Mouse (Mus musculus) heart, postnatal 36 days (tissue): ENCODE data around the gene Pip5k1b. TPM values are rescaled to one million over a fixed set of nuclear protein-coding genes. Genes with fewer than 3 reads are reported as not detected.

Source experiments
- DNase-seq, 2 experiments: peaks; one replicate each; pipeline ENCODE4 v3.0.0; 2021 to 2022
- intact Hi-C: fragments of 180-260 bp; cut with DNase I; formaldehyde crosslinking; loops from one replicate; pipeline ENCODE4 v1.15.1; 2025
- total RNA-seq, 2 experiments: library from RNA; stranded (reverse); gene quantifications; 2 replicates each; pipeline ENCODE4 v1.2.3; 2021

The Pip5k1b gene
- total RNA-seq, 2 experiments from 2014 or later, result 22.1 to 27.5 TPM

DNA sequence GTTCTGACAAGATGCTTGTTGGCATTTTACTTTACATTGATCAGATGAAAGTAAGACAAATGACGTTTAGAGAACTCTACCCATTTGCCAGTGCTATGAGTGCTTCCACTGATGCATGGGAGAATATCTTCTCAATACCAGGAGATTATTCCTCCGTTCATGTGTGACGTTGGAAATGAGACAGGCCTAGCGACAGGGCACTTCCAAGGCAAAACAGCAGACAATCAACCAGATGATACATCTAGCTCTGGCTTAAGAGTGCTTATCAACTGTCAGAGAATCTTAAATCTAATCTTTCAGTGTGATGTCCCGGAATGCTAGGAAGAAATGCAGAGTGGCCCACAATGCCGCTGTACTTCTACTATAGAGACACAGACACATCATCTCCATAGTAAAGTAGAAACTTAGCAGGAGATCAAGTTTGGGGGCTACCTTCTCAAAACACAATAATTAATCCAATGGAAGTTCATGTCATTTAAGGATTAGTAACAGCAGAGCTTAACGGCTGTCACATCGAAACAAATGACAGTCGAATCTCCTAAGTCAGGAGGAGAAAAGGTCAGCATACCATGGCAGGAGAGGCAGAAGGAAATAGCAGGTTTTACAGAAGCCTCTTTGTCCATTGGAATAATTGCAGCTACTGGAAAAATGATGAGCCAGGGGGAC is 239.5 kb downstream of the Pip5k1b start:
- intact Hi-C loops, result no loop called here
- DNase-seq, result no peak

DNA sequence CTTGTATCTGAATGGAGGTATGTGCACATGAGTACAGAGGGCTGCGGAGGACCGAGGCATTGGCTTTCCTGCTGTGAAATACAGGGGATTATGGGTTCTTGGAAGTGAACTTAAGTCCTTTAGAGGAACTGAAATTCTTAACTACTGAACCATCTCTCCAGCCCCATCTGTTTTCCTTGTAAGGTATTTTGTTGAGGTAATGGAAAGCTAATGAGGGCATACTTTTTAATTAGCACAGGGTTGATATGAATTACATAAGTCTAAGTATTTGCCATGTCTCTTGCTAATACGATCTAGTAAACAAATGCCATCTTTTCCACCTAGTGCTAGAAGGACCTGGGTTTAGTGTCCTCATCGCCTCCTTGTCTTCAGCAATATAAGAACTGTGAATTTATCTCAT is 240.4 kb downstream of the Pip5k1b start:
- no peak for DNase-seq
- intact Hi-C loops, result no loop called here

DNA sequence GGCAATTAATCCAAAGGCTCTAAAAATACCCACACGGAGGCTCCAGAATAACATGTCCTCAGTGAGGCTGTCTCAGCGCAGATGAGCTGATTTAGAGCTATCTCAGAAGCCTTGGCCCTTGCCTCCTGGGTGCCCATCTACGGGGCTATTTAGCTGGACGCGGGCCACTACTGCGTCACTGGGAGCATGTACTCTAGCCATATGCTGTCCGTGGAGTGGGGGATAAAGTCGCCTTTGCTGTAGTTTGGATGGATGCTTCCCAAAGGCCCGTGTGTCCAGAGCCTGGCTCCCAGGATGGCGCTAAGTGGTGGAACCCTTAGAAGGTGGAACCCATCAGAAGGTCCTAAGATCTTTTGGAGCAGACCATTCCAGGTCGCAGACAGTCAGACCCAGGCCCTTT is 241.0 kb downstream of the Pip5k1b start:
- peak in 1 of 2 experiments; percentile 11 for DNase-seq
- intact Hi-C loops, result no loop called here

- intact Hi-C loops, result no loop called here
- no peak for DNase-seq
These were observed 242.9 kb downstream of the Pip5k1b start for GRCm38 (mm10) chr19:24312556-24313342.

- DNase-seq, result no peak
- intact Hi-C loops, result no loop called here
These were observed 243.6 kb downstream of the Pip5k1b start for GRCm38 (mm10) chr19:24312046-24312445.

DNA sequence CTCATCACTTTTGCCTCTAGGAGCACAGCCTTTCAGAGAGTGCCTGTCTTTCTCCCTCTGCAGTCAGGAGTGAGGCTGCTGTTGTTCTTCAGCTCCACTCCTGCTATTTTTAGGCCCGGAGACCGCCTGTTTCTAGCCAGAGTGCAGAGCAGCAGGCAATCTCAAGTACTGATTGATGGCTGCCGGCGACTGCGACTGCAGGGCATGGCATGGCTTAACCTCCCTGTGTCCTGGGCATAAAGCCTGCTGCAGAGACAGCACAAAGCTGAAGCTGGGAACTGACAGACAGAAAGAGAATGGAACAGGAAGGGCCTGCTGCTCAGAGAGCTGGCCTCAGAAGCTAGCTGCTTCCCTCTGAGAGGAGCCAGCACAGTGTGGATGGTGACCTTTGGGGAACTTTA is 247.4 kb downstream of the Pip5k1b start:
- peak; percentile 41 to 54 for DNase-seq
- intact Hi-C loops, result no loop called here

DNA sequence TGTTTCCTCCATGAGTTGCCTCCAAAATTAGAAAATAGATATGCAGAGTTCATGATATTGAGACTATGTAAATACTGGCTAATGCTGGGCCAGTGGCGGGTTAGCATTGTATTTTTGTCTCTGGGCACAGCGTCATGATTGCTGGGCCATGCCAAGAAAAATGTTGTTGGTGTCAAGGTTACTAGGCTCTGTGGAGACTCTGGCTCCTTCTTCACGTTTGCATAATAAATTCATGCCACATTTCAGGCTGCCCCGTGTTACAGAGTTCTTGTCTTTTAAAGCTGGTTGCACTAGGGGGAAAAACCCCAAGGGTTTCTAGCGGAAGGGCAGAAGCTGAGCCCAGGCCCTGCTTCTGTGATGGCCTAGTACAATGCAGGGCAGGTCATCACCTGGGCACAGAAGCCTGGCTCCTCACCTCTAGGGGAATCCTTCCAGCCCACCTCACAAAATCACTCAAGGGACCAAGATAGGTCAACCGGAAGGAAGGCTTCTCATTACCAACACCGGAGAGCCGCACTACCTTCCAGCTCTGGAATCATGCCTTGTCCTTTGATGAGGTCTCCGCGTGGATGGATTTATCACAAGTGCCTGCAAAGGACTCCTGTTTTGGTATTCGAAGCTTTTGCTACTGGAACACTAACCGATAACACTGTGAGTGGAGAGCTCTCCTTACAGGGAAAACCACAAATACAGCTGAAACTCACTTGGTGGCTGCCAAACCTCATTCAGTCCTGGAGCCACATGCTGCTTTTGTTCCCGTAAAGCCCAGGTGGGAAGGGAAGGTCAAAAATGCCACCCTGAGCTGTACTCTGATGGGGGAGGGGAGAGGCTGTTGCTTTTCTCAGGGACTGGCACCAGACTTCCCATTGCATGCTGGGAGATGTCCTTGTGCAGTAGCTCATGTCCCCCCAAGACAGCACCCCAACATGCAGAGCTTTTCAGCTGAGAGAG is 248.1 kb downstream of the Pip5k1b start:
- DNase-seq, result peak; percentile 21 to 42
- intact Hi-C loops, result no loop called here

- intact Hi-C loops, result no loop called here
- DNase-seq, result no peak
These were observed 249.3 kb downstream of the Pip5k1b start for GRCm38 (mm10) chr19:24306351-24306750.

DNA sequence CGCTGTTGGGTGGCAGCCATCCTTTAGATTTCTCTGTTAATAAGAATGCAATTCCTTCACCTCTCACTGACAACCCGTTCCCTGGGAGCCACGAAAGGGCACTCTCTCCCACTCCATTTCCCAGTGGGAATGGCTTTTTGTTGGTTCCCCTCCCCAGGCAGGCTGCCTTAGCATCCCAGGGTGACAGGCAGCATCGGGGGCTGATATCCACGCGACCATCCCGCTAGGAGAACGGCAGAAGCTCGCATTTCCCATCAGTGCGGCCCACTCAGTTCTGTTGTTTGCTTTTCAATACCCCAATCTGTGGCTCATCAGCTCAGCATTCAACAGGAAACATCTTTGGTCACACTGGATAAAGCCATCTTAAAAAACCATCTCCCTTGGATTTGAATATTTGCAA is 253.5 kb downstream of the Pip5k1b start:
- DNase-seq, result no peak
- intact Hi-C loops, result loop anchor here (5.0 kb wide), 4 partner anchors 255 to 585 kb away; partner anchors contain the start of gene Pip5k1b

GRCm38 (mm10) chr19:24301768-24302148 is 253.9 kb downstream of the Pip5k1b start:
- DNase-seq, result no peak
- intact Hi-C loops, result loop anchor here (1.0 to 5.0 kb wide), 6 partner anchors 175 to 586 kb away; partner anchors contain the start of genes Fam122a and Pip5k1b

DNA sequence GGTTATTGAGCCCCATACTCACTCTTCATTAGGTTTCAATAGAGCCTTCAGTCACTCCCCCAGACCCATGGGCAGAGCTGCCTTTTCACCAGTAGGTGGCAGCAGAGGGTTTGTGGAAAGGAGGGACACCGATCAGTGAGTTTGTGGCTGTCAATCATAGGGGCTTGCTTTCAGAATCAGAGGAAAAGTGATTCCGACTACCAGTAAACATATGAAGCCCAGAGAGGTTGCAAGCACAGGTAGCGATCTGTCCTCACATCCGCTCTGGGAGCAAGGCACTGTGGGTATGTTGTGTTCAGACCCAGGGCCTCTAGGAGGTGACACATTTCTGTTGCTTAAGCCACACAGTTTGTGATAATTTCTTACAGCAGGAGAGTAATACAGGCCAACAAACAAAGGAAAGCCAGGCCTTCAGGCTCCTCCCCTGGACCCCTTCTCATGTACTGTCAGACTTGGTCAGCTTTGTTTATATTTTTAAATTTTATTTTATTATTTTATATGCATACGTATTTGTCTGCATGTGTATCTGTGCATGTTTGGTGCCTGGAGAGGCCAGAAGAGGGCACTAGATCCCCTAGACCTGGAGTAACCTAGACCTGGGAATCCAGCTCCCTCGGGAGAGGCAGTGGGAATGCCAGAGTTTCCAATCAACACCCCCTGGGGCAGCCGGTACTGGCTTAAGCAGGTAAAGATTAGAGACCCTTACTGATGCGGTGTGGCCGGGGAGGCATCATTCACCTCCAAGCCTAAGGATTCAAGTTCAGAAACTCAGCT is 254.5 kb downstream of the Pip5k1b start:
- intact Hi-C loops, result loop anchor here (1.0 to 5.0 kb wide), 6 partner anchors 176 to 586 kb away; partner anchors contain the start of genes Fam122a and Pip5k1b
- peak; percentile 59 to 70 for DNase-seq

DNA sequence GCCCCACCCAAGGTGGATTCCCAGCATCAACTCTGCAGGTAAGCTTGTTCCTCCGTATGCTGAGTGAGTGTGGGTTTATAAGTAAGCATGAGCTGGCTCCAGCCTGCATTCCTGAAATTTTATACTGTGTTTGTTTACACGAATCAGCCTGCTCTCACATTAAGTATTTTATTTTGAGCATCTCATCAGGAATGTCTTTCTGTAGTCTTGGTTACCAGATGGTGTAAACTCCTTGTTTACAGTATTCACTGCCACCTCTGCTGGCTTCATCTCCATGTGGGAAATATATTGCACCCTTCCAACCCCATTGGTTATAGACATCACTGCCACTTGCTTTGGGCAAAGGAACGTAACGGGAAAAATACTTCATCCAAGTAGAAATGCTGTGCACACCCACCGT is 262.1 kb downstream of the Pip5k1b start:
- intact Hi-C loops, result no loop called here
- DNase-seq, result no peak

GRCm38 (mm10) chr19:24284187-24284586 is 271.5 kb downstream of the Pip5k1b start:
- intact Hi-C loops, result loop anchor here (5.0 kb wide), 1 partner anchor 588 kb away; no protein-coding TSS in a partner anchor
- peak; percentile 51 to 55 for DNase-seq

DNA sequence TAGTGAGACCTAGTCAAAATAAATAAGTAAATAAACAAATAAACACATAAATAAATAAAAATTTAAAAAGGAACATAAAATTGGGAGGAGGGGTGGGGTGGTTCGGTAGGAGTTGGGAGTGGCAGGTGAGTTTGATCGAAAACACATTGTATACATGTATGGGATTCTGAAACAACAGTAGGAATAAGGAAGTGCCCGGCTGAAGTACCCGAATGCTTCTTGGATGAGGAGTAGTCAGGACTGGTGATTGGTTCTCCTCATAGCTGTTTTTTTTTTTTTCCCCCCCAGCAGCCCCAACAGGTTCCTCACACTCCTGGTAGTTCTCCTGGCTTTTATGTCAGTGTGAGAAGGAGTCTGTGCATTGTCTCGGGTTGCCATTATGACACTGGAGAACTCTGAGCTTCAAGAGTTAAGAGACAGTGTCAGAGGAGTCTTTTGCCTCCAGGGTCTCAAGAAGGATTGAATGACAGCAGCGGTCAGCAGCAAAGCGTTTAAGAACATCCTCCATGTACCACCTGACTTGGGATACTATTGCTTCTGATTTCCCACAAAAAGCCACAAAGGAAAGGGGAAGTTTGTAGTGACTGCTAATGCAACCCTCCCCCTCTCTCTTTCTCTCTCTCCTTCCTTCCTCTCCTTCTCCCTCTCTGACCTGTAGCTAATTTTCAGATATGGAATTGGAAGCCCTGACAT is 274.2 kb downstream of the Pip5k1b start:
- intact Hi-C loops, result loop anchor here (2.0 to 5.0 kb wide), 2 partner anchors 591 kb away; no protein-coding TSS in a partner anchor
- DNase-seq, result no peak

- intact Hi-C loops, result loop anchor here (2.0 to 5.0 kb wide), 2 partner anchors 590 to 592 kb away; no protein-coding TSS in a partner anchor
- no peak for DNase-seq
These were observed 275.0 kb downstream of the Pip5k1b start, which contains the start of gene Fxn for GRCm38 (mm10) chr19:24280601-24281228. Gene Fxn (minus strand): TSS chr19:24280605.

- peak; percentile 80 to 89 for DNase-seq
- intact Hi-C loops, result loop anchor here (2.0 to 10.0 kb wide), 3 partner anchors 245 to 592 kb away; partner anchors contain the start of gene Fam189a2
These were observed 275.7 kb downstream of the Pip5k1b start for GRCm38 (mm10) chr19:24279706-24280600.

- DNase-seq, result no peak
- intact Hi-C loops, result loop anchor here (10.0 kb wide), 1 partner anchor 244 kb away; the partner anchor contains the start of gene Fam189a2
These were observed 276.8 kb downstream of the Pip5k1b start for GRCm38 (mm10) chr19:24278859-24279258.
